Mouse (Mus musculus): ENCODE results near the gene Gm11758.
"Not testable (repeated sequence)": the region's sequence is repeated elsewhere in the genome, so short reads cannot be mapped to it uniquely, and the experiment has no call there.

Gene Gm11758

GRCm38 (mm10) chr4:73876166-73876565, at the start of gene Gm11758:
Gene Gm11758, minus strand, starts transcription at chr4:73876266.
- DNase-seq (ENCODE audit: low read depth, low spot score): not testable (repeated sequence)

- DNase-seq (ENCODE audit: low read depth, low spot score): not testable (repeated sequence)
Measured at GRCm38 (mm10) chr4:73920660-73921059, 44.6 kb upstream of the Gm11758 start, which contains the start of gene Gm11756. Gene Gm11756, minus strand, starts transcription at chr4:73920760.

- not testable (repeated sequence) for DNase-seq (ENCODE audit: low read depth, low spot score)
Measured at GRCm38 (mm10) chr4:73905853-73906252, 29.8 kb upstream of the Gm11758 start, which contains the start of gene Gm13871. Gene Gm13871, minus strand, starts transcription at chr4:73905953.

GRCm38 (mm10) chr4:73891012-73891411, 14.9 kb upstream of the Gm11758 start, which contains the start of gene Gm11757:
Gene Gm11757, minus strand, starts transcription at chr4:73891112.
- not testable (repeated sequence) for DNase-seq (ENCODE audit: low read depth, low spot score)

- no peak for DNase-seq (ENCODE audit: low read depth, low spot score)
Measured at GRCm38 (mm10) chr4:73826587-73826986, 49.5 kb downstream of the Gm11758 start.

Data from retina, adult 2 months (tissue).